Mouse (Mus musculus) ES-E14 (cell line): ENCODE data around the gene Rreb1.

Experiments used
- HCFC1 ChIP-seq: IDR thresholded peaks from 2 replicates; pipeline ENCODE4 v1.6.1; 2012; ENCODE audit warnings: low read length, inconsistent platforms, borderline replicate concordance; ENCODE audit not compliant: insufficient read depth
- MAFK ChIP-seq: IDR thresholded peaks from 2 replicates; pipeline ENCODE4 v1.6.1; 2014; ENCODE audit warnings: mild to moderate bottlenecking, low read depth, low read length, inconsistent platforms; ENCODE audit not compliant: insufficient read depth
- ZC3H11A ChIP-seq: IDR thresholded peaks from 2 replicates; pipeline ENCODE4 v1.6.1; 2012; ENCODE audit warnings: low read depth, mild to moderate bottlenecking, inconsistent platforms, low read length, borderline replicate concordance
- ZNF384 ChIP-seq: IDR thresholded peaks from 2 replicates; pipeline ENCODE4 v1.6.1; 2012; ENCODE audit warnings: low read depth, low read length, inconsistent platforms

- TF ChIP-seq ZNF384 = no peak
- TF ChIP-seq HCFC1 = no peak
- no peak for TF ChIP-seq ZC3H11A
- TF ChIP-seq MAFK = no peak
These were observed 129.9 kb downstream of the Rreb1 start for GRCm38 (mm10) chr13:37908061-37908460.
